Comparison of ENCODE assay signal across 8 mouse cellular contexts in genomic region chr6:72235807-72236407, GRCm38 (mm10). TPM values are rescaled to one million over a fixed set of nuclear protein-coding genes. Genes with fewer than 3 reads are reported as not detected.
DNase-seq lines count a peak whose midpoint lies in the region; ATAC-seq and TF ChIP-seq lines count a peak whose summit lies in the region.

No protein-coding gene starts in this region.

- 37% methylated on average over 16 of the region's 16 CpGs for WGBS in liver, adult 2 months
- WGBS in limb, embryonic 12.5 days: 30% methylated on average over 16 of the region's 16 CpGs
- 50% methylated on average over 16 of the region's 16 CpGs for WGBS in small intestine, adult 2 months

- no peak for DNase-seq in liver, adult 2 months (ENCODE audit: extremely low read depth, low read depth, low spot score)
- no peak for DNase-seq in liver
- DNase-seq in T-cell, adult 2 months (ENCODE audit: low spot score): no peak
- no peak for DNase-seq in thymus, postnatal 25 days
- no peak for DNase-seq in kidney, postnatal 4 days

- H3K9me3 ChIP-seq in limb, embryonic 12.5 days: no peaks in the 10 kb centered on the region

- H3K27me3 ChIP-seq in liver, adult 2 months (ENCODE audit: control insufficient read depth, insufficient read depth, low read length): no peaks in the 10 kb centered on the region
- H3K27me3 ChIP-seq in limb, embryonic 12.5 days: peaks cover 29% of the 10 kb centered on the region
- H3K27me3 ChIP-seq in small intestine, adult 2 months (ENCODE audit: control insufficient read depth, insufficient read depth, low read length): peaks cover 9% of the 10 kb centered on the region

- TF ChIP-seq CTCF in liver, adult 2 months (IDR thresholded peaks at IDR 0.05; ENCODE audit: low read depth, low read length): no peak
- no peak for TF ChIP-seq CTCF in embryonic fibroblast, embryonic 13.5 days (IDR thresholded peaks at IDR 0.05; ENCODE audit: borderline replicate concordance, insufficient read depth, low read length)
- TF ChIP-seq CTCF in small intestine, adult 2 months (IDR thresholded peaks at IDR 0.05; ENCODE audit: extremely low read depth, insufficient read length, insufficient replicate concordance, low read depth, low read length): no peak

- peak overlapping the region; percentile 93 for H3K4me2 ChIP-seq in limb, embryonic 12.5 days

- no peak for ATAC-seq in limb, embryonic 12.5 days (ENCODE audit: insufficient number of reproducible peaks, insufficient read depth, low FRiP score, low TSS enrichment, low read depth)

- peak overlapping the region; percentile 61; the same call in 1 of the 2 replicates for H3K4me3 ChIP-seq in liver, adult 2 months (ENCODE audit: insufficient read depth, low read depth, low read length)
- peak overlapping the region; percentile 48; the same call in 1 of the 2 replicates for H3K4me3 ChIP-seq in embryonic fibroblast, embryonic 13.5 days (ENCODE audit: insufficient read depth, low read length)
- H3K4me3 ChIP-seq in limb, embryonic 12.5 days (replicated peaks): peak overlapping the region; percentile 76
- H3K4me3 ChIP-seq in small intestine, adult 2 months (ENCODE audit: low read depth, low read length): peak overlapping the region; percentile 77

- peak overlapping the region; percentile 67 for H3K27ac ChIP-seq in liver, adult 2 months (replicated peaks; ENCODE audit: insufficient read depth, low read depth, low read length)
- 0 out of 2 replicates have a peak overlapping the region, but pooled peaks have one; percentile 28 for H3K27ac ChIP-seq in embryonic fibroblast, embryonic 13.5 days (ENCODE audit: insufficient read depth, low read length)
- peak overlapping the region; percentile 90 for H3K27ac ChIP-seq in limb, embryonic 12.5 days
- peak overlapping the region; percentile 20 for H3K27ac ChIP-seq in small intestine, adult 2 months (ENCODE audit: insufficient read depth, low read depth, low read length)

- peaks cover 8% of the 10 kb centered on the region; the same call in 1 of the 2 replicates for H3K79me2 ChIP-seq in liver, adult 2 months (ENCODE audit: control insufficient read depth, insufficient read depth, low read length)

- H3K9ac ChIP-seq in liver, adult 2 months (ENCODE audit: low read depth, low read length): peak overlapping the region; percentile 80
- peak overlapping the region; percentile 75; the same call in 1 of the 2 replicates for H3K9ac ChIP-seq in limb, embryonic 12.5 days (replicated peaks)

- no peaks in the 10 kb centered on the region for H3K36me3 ChIP-seq in liver, adult 2 months (ENCODE audit: control insufficient read depth, insufficient read depth, low read length)
- H3K36me3 ChIP-seq in limb, embryonic 12.5 days: no peaks in the 10 kb centered on the region
- H3K36me3 ChIP-seq in small intestine, adult 2 months (ENCODE audit: control insufficient read depth, insufficient read depth, low read length): no peaks in the 10 kb centered on the region

- no peak for TF ChIP-seq POLR2A in liver, adult 2 months (IDR thresholded peaks at IDR 0.05; ENCODE audit: extremely low read depth, insufficient read depth, low read length)
- no peak for TF ChIP-seq POLR2A in embryonic fibroblast, embryonic 13.5 days (IDR thresholded peaks at IDR 0.05; ENCODE audit: low read depth, low read length)
- no peak for TF ChIP-seq POLR2A in small intestine, adult 2 months (IDR thresholded peaks at IDR 0.05; ENCODE audit: low read depth, low read length)

- H3K4me1 ChIP-seq in liver, adult 2 months (ENCODE audit: control insufficient read depth, insufficient read depth, low read length): peaks cover 24% of the 10 kb centered on the region
- H3K4me1 ChIP-seq in embryonic fibroblast, embryonic 13.5 days (ENCODE audit: control insufficient read depth, insufficient read depth, low read length): no peaks in the 10 kb centered on the region
- H3K4me1 ChIP-seq in limb, embryonic 12.5 days (replicated peaks): peaks cover 45% of the 10 kb centered on the region
- peaks cover 14% of the 10 kb centered on the region for H3K4me1 ChIP-seq in small intestine, adult 2 months (ENCODE audit: control insufficient read depth, insufficient read depth, insufficient read length, low read length)

RNA-seq across cellular contexts. Expression of gene Atoh8, which starts 0.5 kb away (rescaled TPM):
- total RNA-seq in liver, adult 2 months (2014; rRNA removed): 5.1 and 15.4 TPM in 2 replicates
- 22.9 and 28.7 TPM in 2 replicates for polyA plus RNA-seq in liver, adult 2 months (2012; rRNA removed)
- 14.0 and 16.2 TPM in 2 replicates for polyA plus RNA-seq in embryonic fibroblast, embryonic 13.5 days (2011; ENCODE audit: insufficient read length, low read depth, missing spikeins)
- polyA plus RNA-seq in limb, embryonic 12.5 days (2016; fragmentation: Nextera tagmentation; extraction: Ambion mirVana): 30.7 and 30.8 TPM in 2 replicates
- 4.9 and 9.1 TPM in 2 replicates for polyA plus RNA-seq in small intestine, adult 2 months (2012; rRNA removed)

Comparison
In these comparisons a context has a peak if more than half of its experiments do, and no peak if none do; other contexts are left out.
1. H3K27ac ChIP-seq: peak in every context shown above with its lines; median percentile 90 in limb, embryonic 12.5 days; 67 in liver, adult 2 months; 28 in embryonic fibroblast, embryonic 13.5 days; 20 in small intestine, adult 2 months.